Mouse (Mus musculus): ENCODE data around the gene Dnah6. TPM values are rescaled to one million over a fixed set of nuclear protein-coding genes. Genes with fewer than 3 reads are reported as not detected.

Dnah6 gene
- polyA plus RNA-seq, 1 experiment from 2014 or later = 0.06 TPM

DNA sequence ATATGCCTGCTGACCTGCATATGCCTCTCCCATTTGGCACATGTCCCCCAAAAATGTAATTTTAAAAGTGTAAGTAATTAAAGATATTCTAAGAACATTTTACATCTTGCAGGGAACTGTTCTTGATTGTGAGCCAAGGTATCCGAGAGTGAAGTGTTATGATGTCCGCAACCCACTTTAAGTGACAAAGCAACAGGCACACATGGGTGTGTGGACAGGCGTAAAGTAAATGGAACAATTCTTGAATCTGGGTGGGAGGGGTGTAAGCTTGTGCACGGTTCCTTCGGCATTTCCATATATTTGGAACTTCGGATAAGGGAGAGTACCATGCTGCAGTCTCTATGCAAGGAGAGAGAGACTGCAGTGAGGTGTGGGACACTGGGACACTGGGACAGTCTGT is 11.9 kb downstream of the Dnah6 start:
- Histone ChIP-seq H3K4me3 (ENCODE audit: low read length) (no peak overlapping the region), H3K9me3 (ENCODE audit: low read length) (no peaks in the 10 kb centered on the region), H3K36me3 (ENCODE audit: insufficient read depth, low read length) (no peaks in the 10 kb centered on the region), H3K4me1 (ENCODE audit: insufficient read depth, low read length) (no peaks in the 10 kb centered on the region), H3K27ac (ENCODE audit: low read length) (no peak overlapping the region), H3K27me3 (ENCODE audit: insufficient read depth, low read length) (no peaks in the 10 kb centered on the region), H3K4me2 (replicated peaks; ENCODE audit: low read depth, low read length) (no peak overlapping the region), H3K9ac (replicated peaks; ENCODE audit: low read length) (no peak overlapping the region)
- no peak for ATAC-seq (ENCODE audit: low FRiP score, low TSS enrichment)
- 93% methylated on average over 6 of the region's 6 CpGs for WGBS

GRCm38 (mm10) chr6:73204937-73205336 is 16.5 kb downstream of the Dnah6 start:
- no peak overlapping the region for H3K4me2 ChIP-seq (replicated peaks; ENCODE audit: low read depth, low read length)
- no peak overlapping the region for H3K9ac ChIP-seq (replicated peaks; ENCODE audit: low read length)
- WGBS = 81% methylated on average over 4 of the region's 4 CpGs
- H3K27ac ChIP-seq (ENCODE audit: low read length) = no peak overlapping the region
- no peaks in the 10 kb centered on the region for H3K4me1 ChIP-seq (ENCODE audit: insufficient read depth, low read length)
- no peaks in the 10 kb centered on the region for H3K36me3 ChIP-seq (ENCODE audit: insufficient read depth, low read length)
- H3K27me3 ChIP-seq (ENCODE audit: insufficient read depth, low read length) = no peaks in the 10 kb centered on the region
- no peak overlapping the region for H3K4me3 ChIP-seq (ENCODE audit: low read length)
- ATAC-seq (ENCODE audit: low FRiP score, low TSS enrichment) = no peak
- no peaks in the 10 kb centered on the region for H3K9me3 ChIP-seq (ENCODE audit: low read length)

DNA sequence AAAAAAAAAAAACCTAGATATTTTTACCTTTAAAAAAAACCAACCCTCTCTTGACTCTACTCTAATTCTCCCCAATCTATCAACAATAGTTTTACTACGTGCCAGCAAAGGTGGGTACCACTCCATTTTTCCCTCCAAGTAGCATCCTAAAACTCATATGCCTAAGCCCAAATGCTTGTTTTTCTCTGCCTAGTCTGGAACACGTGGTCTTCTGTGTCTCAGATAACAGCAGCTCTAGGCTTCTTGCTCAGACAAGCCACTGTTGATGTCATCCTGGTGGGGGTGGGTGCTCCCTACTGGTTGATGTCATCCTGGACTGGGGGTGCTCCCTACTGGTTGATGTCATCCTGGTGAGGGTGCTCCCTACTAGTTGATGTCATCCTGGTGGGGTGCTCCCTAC is 17.7 kb downstream of the Dnah6 start:
- H3K36me3 ChIP-seq (ENCODE audit: insufficient read depth, low read length) = no peaks in the 10 kb centered on the region
- H3K4me2 ChIP-seq (replicated peaks; ENCODE audit: low read depth, low read length) = no peak overlapping the region
- WGBS = 65% methylated on average over 2 of the region's 2 CpGs
- H3K27ac ChIP-seq (ENCODE audit: low read length) = no peak overlapping the region
- H3K9ac ChIP-seq (replicated peaks; ENCODE audit: low read length) = no peak overlapping the region
- H3K27me3 ChIP-seq (ENCODE audit: insufficient read depth, low read length) = no peaks in the 10 kb centered on the region
- no peak overlapping the region for H3K4me3 ChIP-seq (ENCODE audit: low read length)
- ATAC-seq (ENCODE audit: low FRiP score, low TSS enrichment) = no peak
- no peaks in the 10 kb centered on the region for H3K4me1 ChIP-seq (ENCODE audit: insufficient read depth, low read length)
- H3K9me3 ChIP-seq (ENCODE audit: low read length) = no peaks in the 10 kb centered on the region

DNA sequence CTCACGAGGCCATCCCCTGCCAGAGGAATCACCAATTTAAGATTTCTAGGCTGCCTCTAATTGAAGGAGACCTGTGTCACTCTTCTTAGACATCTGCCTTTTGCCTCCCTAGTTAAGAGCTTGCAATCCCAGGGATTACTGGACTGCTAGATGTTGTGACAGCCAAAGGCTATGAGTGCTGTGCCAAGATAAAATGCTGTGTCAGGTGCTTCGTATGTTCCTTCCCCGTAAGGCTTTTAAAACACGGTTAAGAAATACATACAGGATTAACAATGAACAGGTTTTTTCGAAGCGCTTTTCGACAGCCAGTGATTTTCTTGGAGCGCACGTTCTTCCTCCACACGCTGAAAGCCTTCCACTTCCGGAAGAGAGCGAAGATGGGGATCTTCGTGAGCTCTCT is 26.2 kb downstream of the Dnah6 start:
- no peak overlapping the region for H3K4me3 ChIP-seq (ENCODE audit: low read length)
- H3K27ac ChIP-seq (ENCODE audit: low read length) = no peak overlapping the region
- no peaks in the 10 kb centered on the region for H3K4me1 ChIP-seq (ENCODE audit: insufficient read depth, low read length)
- no peak overlapping the region for H3K4me2 ChIP-seq (replicated peaks; ENCODE audit: low read depth, low read length)
- H3K27me3 ChIP-seq (ENCODE audit: insufficient read depth, low read length) = no peaks in the 10 kb centered on the region
- no peaks in the 10 kb centered on the region for H3K36me3 ChIP-seq (ENCODE audit: insufficient read depth, low read length)
- no peak overlapping the region for H3K9ac ChIP-seq (replicated peaks; ENCODE audit: low read length)
- no peak for ATAC-seq (ENCODE audit: low FRiP score, low TSS enrichment)
- 91% methylated on average over 13 of the region's 13 CpGs for WGBS
- H3K9me3 ChIP-seq (ENCODE audit: low read length) = peaks cover 4% of the 10 kb centered on the region; the same call in 1 of the 2 replicates

DNA sequence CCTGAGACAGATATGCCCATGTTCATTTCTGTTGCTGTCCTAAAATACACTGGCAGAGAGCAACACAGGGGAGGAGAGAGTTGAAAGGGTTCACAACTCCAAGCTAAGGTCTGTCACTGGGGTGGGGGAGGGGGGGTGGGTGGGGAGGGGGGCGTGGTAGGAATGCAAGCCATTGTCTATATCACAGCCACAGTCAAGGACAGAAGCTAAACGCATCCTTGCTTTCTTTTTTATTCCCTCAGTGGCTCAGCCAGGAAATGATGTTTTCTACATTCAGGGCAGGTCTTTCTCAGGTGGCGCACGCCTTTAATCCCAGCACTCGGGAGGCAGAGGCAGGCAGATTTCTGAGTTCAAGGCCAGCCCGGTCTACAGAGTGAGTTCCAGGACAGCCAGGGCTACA is 30.7 kb downstream of the Dnah6 start:
- no peaks in the 10 kb centered on the region for H3K36me3 ChIP-seq (ENCODE audit: insufficient read depth, low read length)
- H3K9ac ChIP-seq (replicated peaks; ENCODE audit: low read length) = no peak overlapping the region
- 70% methylated on average over 6 of the region's 6 CpGs for WGBS
- H3K4me2 ChIP-seq (replicated peaks; ENCODE audit: low read depth, low read length) = no peak overlapping the region
- ATAC-seq (ENCODE audit: low FRiP score, low TSS enrichment) = no peak
- no peaks in the 10 kb centered on the region for H3K9me3 ChIP-seq (ENCODE audit: low read length)
- H3K4me1 ChIP-seq (ENCODE audit: insufficient read depth, low read length) = no peaks in the 10 kb centered on the region
- H3K4me3 ChIP-seq (ENCODE audit: low read length) = no peak overlapping the region
- H3K27ac ChIP-seq (ENCODE audit: low read length) = no peak overlapping the region
- no peaks in the 10 kb centered on the region for H3K27me3 ChIP-seq (ENCODE audit: insufficient read depth, low read length)

- WGBS = 80% methylated on average over 5 of the region's 5 CpGs
- no peak for ATAC-seq (ENCODE audit: low FRiP score, low TSS enrichment)
- Histone ChIP-seq H3K36me3 (ENCODE audit: insufficient read depth, low read length) (no peaks in the 10 kb centered on the region), H3K4me1 (ENCODE audit: insufficient read depth, low read length) (peaks cover 14% of the 10 kb centered on the region), H3K27me3 (ENCODE audit: insufficient read depth, low read length) (no peaks in the 10 kb centered on the region), H3K9ac (replicated peaks; ENCODE audit: low read length) (no peak overlapping the region), H3K4me2 (replicated peaks; ENCODE audit: low read depth, low read length) (no peak overlapping the region), H3K27ac (ENCODE audit: low read length) (no peak overlapping the region), H3K9me3 (ENCODE audit: low read length) (no peaks in the 10 kb centered on the region), H3K4me3 (ENCODE audit: low read length) (no peak overlapping the region)
These were observed 37.2 kb downstream of the Dnah6 start for GRCm38 (mm10) chr6:73184276-73184675.

DNA sequence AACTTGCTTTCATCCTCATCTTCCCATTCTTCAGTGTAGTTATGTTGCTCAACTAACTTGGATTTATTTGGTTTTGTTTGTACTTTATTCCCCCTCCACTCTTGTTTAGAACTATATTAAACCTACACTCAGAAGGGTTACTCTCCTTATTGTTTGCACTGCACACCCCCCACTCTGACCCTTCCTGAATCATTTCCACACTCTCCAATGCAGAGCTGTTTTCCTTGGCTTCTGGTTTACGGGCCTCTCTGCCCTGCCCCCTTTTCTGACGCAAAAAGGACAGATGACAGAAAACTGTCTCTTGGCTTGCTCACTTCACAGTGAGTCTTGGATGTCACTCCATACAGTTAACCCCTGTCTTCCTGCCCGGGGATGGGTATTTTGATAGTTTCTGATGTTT is 38.5 kb downstream of the Dnah6 start:
- WGBS = 27% methylated on average over 3 of the region's 3 CpGs
- peaks cover 14% of the 10 kb centered on the region for H3K4me1 ChIP-seq (ENCODE audit: insufficient read depth, low read length)
- no peaks in the 10 kb centered on the region for H3K27me3 ChIP-seq (ENCODE audit: insufficient read depth, low read length)
- ATAC-seq (ENCODE audit: low FRiP score, low TSS enrichment) = no peak
- H3K27ac ChIP-seq (ENCODE audit: low read length) = no peak overlapping the region; the same call in 1 of the 2 replicates
- no peaks in the 10 kb centered on the region for H3K9me3 ChIP-seq (ENCODE audit: low read length)
- H3K4me3 ChIP-seq (ENCODE audit: low read length) = no peak overlapping the region
- no peak overlapping the region for H3K9ac ChIP-seq (replicated peaks; ENCODE audit: low read length)
- no peaks in the 10 kb centered on the region for H3K36me3 ChIP-seq (ENCODE audit: insufficient read depth, low read length)
- H3K4me2 ChIP-seq (replicated peaks; ENCODE audit: low read depth, low read length) = no peak overlapping the region

GRCm38 (mm10) chr6:73182410-73182809 is 39.0 kb downstream of the Dnah6 start:
- WGBS = 13% methylated on average over 3 of the region's 3 CpGs
- Histone ChIP-seq H3K4me2 (replicated peaks; ENCODE audit: low read depth, low read length) (no peak overlapping the region), H3K27me3 (ENCODE audit: insufficient read depth, low read length) (no peaks in the 10 kb centered on the region), H3K4me1 (ENCODE audit: insufficient read depth, low read length) (peaks cover 14% of the 10 kb centered on the region), H3K36me3 (ENCODE audit: insufficient read depth, low read length) (no peaks in the 10 kb centered on the region), H3K9me3 (ENCODE audit: low read length) (no peaks in the 10 kb centered on the region), H3K4me3 (ENCODE audit: low read length) (no peak overlapping the region), H3K27ac (ENCODE audit: low read length) (peak overlapping the region; percentile 61), H3K9ac (replicated peaks; ENCODE audit: low read length) (no peak overlapping the region)
- ATAC-seq (ENCODE audit: low FRiP score, low TSS enrichment) = peak; percentile 78

DNA sequence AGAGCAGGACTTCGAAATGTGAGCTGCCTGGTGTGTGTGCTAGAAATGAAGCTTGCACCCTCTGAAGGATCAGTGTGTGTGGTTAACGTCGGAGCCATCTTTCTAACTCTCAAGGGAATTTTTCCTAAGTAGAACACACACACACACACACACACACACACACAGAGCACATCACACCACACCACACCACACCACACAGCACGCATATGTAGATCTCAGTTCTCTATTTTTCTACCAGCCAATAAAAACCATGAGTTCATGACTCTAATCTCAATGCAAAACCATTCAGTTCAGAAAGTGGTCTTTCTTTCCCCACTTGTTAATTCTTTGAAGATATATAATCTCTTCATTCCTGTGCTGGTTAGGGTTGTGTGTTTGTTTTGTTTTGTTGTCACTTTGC is 39.4 kb downstream of the Dnah6 start:
- H3K9ac ChIP-seq (replicated peaks; ENCODE audit: low read length) = no peak overlapping the region
- H3K4me3 ChIP-seq (ENCODE audit: low read length) = no peak overlapping the region
- H3K27me3 ChIP-seq (ENCODE audit: insufficient read depth, low read length) = no peaks in the 10 kb centered on the region
- no peaks in the 10 kb centered on the region for H3K9me3 ChIP-seq (ENCODE audit: low read length)
- H3K4me1 ChIP-seq (ENCODE audit: insufficient read depth, low read length) = peaks cover 14% of the 10 kb centered on the region
- ATAC-seq (ENCODE audit: low FRiP score, low TSS enrichment) = 0 out of 2 replicates have a peak, but pooled peaks have one; percentile 23
- H3K36me3 ChIP-seq (ENCODE audit: insufficient read depth, low read length) = no peaks in the 10 kb centered on the region
- WGBS = 40% methylated on average over 4 of the region's 4 CpGs
- no peak overlapping the region for H3K4me2 ChIP-seq (replicated peaks; ENCODE audit: low read depth, low read length)
- no peak overlapping the region for H3K27ac ChIP-seq (ENCODE audit: low read length)

- Histone ChIP-seq H3K4me3 (ENCODE audit: low read length) (no peak overlapping the region), H3K9ac (replicated peaks; ENCODE audit: low read length) (no peak overlapping the region), H3K4me2 (replicated peaks; ENCODE audit: low read depth, low read length) (no peak overlapping the region), H3K9me3 (ENCODE audit: low read length) (no peaks in the 10 kb centered on the region), H3K27me3 (ENCODE audit: insufficient read depth, low read length) (no peaks in the 10 kb centered on the region), H3K27ac (ENCODE audit: low read length) (no peak overlapping the region), H3K36me3 (ENCODE audit: insufficient read depth, low read length) (no peaks in the 10 kb centered on the region), H3K4me1 (ENCODE audit: insufficient read depth, low read length) (no peaks in the 10 kb centered on the region)
- ATAC-seq (ENCODE audit: low FRiP score, low TSS enrichment) = no peak
- 69% methylated on average over 3 of the region's 3 CpGs for WGBS
These were observed 46.3 kb downstream of the Dnah6 start for GRCm38 (mm10) chr6:73175156-73175555.

DNA sequence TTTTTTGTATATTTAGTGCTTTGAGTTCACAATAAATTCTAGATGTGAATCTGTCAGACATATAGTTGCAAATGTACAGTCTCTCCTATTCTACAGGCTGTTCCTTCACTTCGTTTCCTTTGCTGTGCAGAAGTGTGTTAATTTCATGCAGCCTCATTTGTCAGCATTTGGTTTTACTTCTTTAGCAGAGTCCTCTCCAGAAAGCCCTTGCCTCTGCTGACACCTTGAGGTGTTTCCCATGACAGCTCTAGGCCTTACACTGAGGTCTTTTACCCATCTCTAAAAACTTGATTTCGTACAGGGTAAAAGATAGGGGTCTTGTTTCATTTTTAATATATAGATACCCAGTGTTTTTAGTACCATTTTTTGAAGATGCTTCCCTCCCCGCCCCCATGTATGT is 54.2 kb downstream of the Dnah6 start:
- ATAC-seq (ENCODE audit: low FRiP score, low TSS enrichment) = no peak
- Histone ChIP-seq H3K4me3 (ENCODE audit: low read length) (no peak overlapping the region), H3K27ac (ENCODE audit: low read length) (no peak overlapping the region), H3K4me1 (ENCODE audit: insufficient read depth, low read length) (no peaks in the 10 kb centered on the region), H3K4me2 (replicated peaks; ENCODE audit: low read depth, low read length) (no peak overlapping the region), H3K9ac (replicated peaks; ENCODE audit: low read length) (no peak overlapping the region), H3K36me3 (ENCODE audit: insufficient read depth, low read length) (no peaks in the 10 kb centered on the region), H3K9me3 (ENCODE audit: low read length) (no peaks in the 10 kb centered on the region), H3K27me3 (ENCODE audit: insufficient read depth, low read length) (no peaks in the 10 kb centered on the region)
- WGBS = 76% methylated on average over 3 of the region's 3 CpGs
